Mouse (Mus musculus) forebrain, embryonic 14.5 days (tissue): ENCODE measurements at regions not wholly inside any gene's neighbourhood (a gene's known extent, or its start where the extent isn't known, plus 50 kb on each side); places are given as distances from the start of the nearest gene placed in this dataset.

Experiments used
- ATAC-seq: fragments of 200-750 bp; cut with Nextera tagmentation; 2 replicates; pipeline ENCODE4 v1.8.0; 2017; ENCODE audit warnings: mild to moderate bottlenecking, moderate library complexity
- DNase-seq: peaks from one replicate; pipeline ENCODE4 v3.0.0-alpha.2; 2015; ENCODE audit warnings: low spot score
- H3K27ac ChIP-seq: fragments of 300-500 bp; sonication (generic); 2 replicates; pipeline ENCODE4 v1.5.1; 2014; ENCODE audit warnings: low read depth, mild to moderate bottlenecking, control low read depth, low read length, moderate library complexity
- H3K27me3 ChIP-seq: fragments of 300-500 bp; sonication (generic); replicated peaks from 2 replicates; pipeline ENCODE4 v1.6.1; 2014; ENCODE audit warnings: low read length, control low read depth, mixed read lengths; ENCODE audit not compliant: control insufficient read depth, insufficient read depth
- H3K36me3 ChIP-seq: fragments of 300-500 bp; sonication (generic); 2 replicates; pipeline ENCODE4 v1.6.1; 2014; ENCODE audit warnings: low read length, control low read depth; ENCODE audit not compliant: control insufficient read depth, insufficient read depth
- H3K4me1 ChIP-seq: fragments of 300-500 bp; sonication (generic); 2 replicates; pipeline ENCODE4 v1.6.1; 2014; ENCODE audit warnings: antibody characterized with exemption, low read length, control low read depth; ENCODE audit not compliant: control insufficient read depth, insufficient read depth
- H3K4me2 ChIP-seq: fragments of 300-500 bp; sonication (generic); 2 replicates; pipeline ENCODE4 v1.6.1; 2014; ENCODE audit warnings: mild to moderate bottlenecking, control low read depth, low read length
- H3K4me3 ChIP-seq: fragments of 300-500 bp; sonication (generic); 2 replicates; pipeline ENCODE4 v1.5.1; 2014; ENCODE audit warnings: low read depth, low read length, control low read depth
- H3K9ac ChIP-seq: fragments of 300-500 bp; sonication (generic); 2 replicates; pipeline ENCODE4 v1.6.1; 2014; ENCODE audit warnings: mild to moderate bottlenecking, low read length, control low read depth, moderate library complexity
- H3K9me3 ChIP-seq: fragments of 300-500 bp; sonication (generic); replicated peaks from 2 replicates; pipeline ENCODE4 v1.6.1; 2016; ENCODE audit warnings: low read length, control low read depth, mixed read lengths; ENCODE audit not compliant: control insufficient read depth
- WGBS: fragments of 180-500 bp; shearing (Covaris S2); extraction: QIAGEN DNeasy Blood & Tissue Kit; methylation state at CpG from one replicate; pipeline ENCODE4 v1.1.7; 2014; 5-methylcytosine and 5-hydroxymethylcytosine counted together

DNA sequence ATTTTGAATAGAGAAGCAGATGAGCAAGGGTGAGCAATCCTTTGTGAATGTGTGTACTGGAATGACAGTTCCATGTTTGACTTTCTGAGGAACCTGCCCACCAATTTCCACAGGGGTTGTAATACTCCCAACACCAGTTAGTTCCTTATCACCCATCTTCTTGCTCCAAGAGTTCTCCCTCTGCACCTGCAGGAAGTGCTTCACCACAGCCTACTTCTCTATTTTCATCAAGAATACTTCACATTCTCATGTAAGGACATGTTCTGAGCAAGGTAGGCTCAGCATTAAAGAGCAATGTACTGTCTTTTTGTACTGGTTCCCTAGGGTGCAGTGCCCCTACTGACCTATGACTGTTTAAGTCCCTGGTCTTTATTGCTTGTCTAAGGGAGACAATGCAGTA, 362.9 kb upstream of the Negr1 start:
- DNase-seq = no peak
- H3K4me1 ChIP-seq = no peaks in the 10 kb centered on the region
- H3K36me3 ChIP-seq = no peaks in the 10 kb centered on the region
- no peak for ATAC-seq
- no peaks in the 10 kb centered on the region for H3K27me3 ChIP-seq
- no peak overlapping the region for H3K27ac ChIP-seq
- H3K4me3 ChIP-seq = no peak overlapping the region
- H3K4me2 ChIP-seq = no peak overlapping the region
- no peak overlapping the region for H3K9ac ChIP-seq
- no peaks in the 10 kb centered on the region for H3K9me3 ChIP-seq

- ATAC-seq (no peak), DNase-seq (no peak)
- no peak overlapping the region for H3K4me3 ChIP-seq
- no peaks in the 10 kb centered on the region for H3K27me3 ChIP-seq
- no peak overlapping the region for H3K4me2 ChIP-seq
- H3K36me3 ChIP-seq = no peaks in the 10 kb centered on the region
- H3K9me3 ChIP-seq = no peaks in the 10 kb centered on the region
- no peaks in the 10 kb centered on the region for H3K4me1 ChIP-seq
- H3K9ac ChIP-seq = no peak overlapping the region
- no peak overlapping the region for H3K27ac ChIP-seq
Measured at GRCm38 (mm10) chr3:156199749-156200467, 361.7 kb upstream of the Negr1 start.

GRCm38 (mm10) chr3:156205246-156205645, 356.3 kb upstream of the Negr1 start:
- DNase-seq = no peak
- H3K27me3 ChIP-seq = no peaks in the 10 kb centered on the region
- H3K4me1 ChIP-seq = no peaks in the 10 kb centered on the region
- no peaks in the 10 kb centered on the region for H3K36me3 ChIP-seq
- no peak overlapping the region for H3K4me3 ChIP-seq
- no peak overlapping the region for H3K4me2 ChIP-seq
- H3K27ac ChIP-seq = no peak overlapping the region
- H3K9me3 ChIP-seq = no peaks in the 10 kb centered on the region
- H3K9ac ChIP-seq = no peak overlapping the region
- no peak for ATAC-seq
- 94% methylated on average over 3 of the region's 3 CpGs for WGBS

DNA sequence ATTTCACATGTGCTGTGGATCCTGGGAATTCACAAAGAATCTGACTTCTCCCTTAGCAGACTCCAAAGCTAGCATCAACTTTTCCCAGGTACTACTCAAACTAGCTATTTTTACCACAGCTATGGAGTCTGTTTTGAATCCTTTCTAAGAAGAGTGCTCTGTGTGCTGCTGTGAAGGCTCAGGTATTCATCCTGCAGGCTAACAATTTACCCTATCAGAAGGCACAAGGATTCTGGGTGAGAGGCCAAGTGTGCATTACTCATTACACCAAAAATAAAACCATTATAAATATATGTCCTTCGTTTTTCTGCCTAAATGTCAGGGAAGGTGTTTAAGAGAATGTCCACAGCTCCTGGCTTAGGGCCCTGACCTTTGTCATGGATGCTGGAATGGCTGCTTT, 353.2 kb upstream of the Negr1 start:
- H3K36me3 ChIP-seq = no peaks in the 10 kb centered on the region
- H3K4me1 ChIP-seq = no peaks in the 10 kb centered on the region
- WGBS = 43% methylated on average over 1 of the region's 1 CpGs

DNA sequence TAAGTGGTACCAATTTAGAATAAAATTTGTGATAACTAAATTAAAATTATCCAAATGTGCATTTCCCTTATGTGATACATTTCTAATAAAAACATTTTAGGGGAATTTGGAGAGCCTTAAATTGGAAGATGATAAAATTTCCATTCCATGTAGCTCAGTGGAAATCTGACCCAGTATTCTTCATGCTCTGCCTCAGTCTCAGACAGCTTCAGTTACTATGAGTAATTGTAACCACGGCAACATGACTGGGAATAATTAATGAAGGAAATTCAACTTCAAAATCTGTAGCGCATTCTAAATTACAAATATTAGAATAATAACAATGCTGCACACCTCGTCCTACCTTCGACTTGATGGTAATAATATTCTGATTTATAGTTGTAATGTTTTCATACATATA, 350.8 kb upstream of the Negr1 start:
- Histone ChIP-seq H3K27ac (no peak overlapping the region), H3K27me3 (no peaks in the 10 kb centered on the region), H3K9me3 (no peaks in the 10 kb centered on the region), H3K4me1 (no peaks in the 10 kb centered on the region), H3K9ac (no peak overlapping the region), H3K4me2 (no peak overlapping the region), H3K4me3 (no peak overlapping the region), H3K36me3 (no peaks in the 10 kb centered on the region)
- 80% methylated on average over 4 of the region's 4 CpGs for WGBS
- ATAC-seq (no peak), DNase-seq (peak; percentile 41)

More for the DNA sequence above, 353.2 kb upstream of the Negr1 start:
- ATAC-seq = no peak
- H3K27me3 ChIP-seq = no peaks in the 10 kb centered on the region
- H3K27ac ChIP-seq = no peak overlapping the region
- no peak overlapping the region for H3K4me3 ChIP-seq
- no peak for DNase-seq
- H3K9me3 ChIP-seq = no peaks in the 10 kb centered on the region
- no peak overlapping the region for H3K9ac ChIP-seq
- no peak overlapping the region for H3K4me2 ChIP-seq

DNA sequence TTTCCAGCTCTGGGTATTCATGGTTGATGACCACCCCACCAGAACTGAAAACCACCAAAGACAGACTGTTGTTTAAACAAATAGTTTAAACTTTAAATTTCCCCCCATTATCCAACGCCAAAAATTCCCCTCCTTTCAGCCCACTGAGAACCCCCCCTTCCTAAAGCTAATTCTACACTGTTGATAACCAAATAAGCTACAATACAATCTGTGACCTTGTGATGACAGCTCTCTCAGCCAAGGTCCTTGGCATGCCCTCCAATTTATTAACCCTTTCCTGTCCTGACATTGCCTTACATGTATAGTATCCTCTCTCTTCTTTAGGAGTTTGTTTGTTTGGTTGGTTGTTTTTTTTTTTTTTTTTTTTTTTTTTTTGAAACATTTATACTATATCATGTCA, 346.8 kb upstream of the Negr1 start:
- WGBS = 33% methylated on average over 1 of the region's 1 CpGs
- no peaks in the 10 kb centered on the region for H3K27me3 ChIP-seq

DNA sequence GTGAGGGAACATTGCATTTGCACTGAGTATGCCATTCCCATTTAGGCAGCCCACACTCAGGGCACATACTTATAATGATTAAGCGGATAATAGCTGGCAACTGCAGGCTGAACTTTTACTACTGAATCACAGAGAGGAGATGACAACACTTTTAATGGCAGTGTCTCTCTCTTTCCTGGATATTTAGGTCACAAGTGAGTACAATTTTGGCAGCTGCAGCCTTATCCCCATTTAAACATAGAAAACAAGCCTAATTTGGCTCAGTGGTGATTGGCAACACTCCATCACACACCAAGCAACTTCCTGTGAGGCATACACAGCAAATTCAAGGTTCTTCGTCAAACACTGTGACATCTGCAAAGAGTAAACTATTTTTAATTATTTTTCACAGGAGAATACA, 329.5 kb upstream of the Negr1 start:
- H3K27ac ChIP-seq = no peak overlapping the region
- H3K36me3 ChIP-seq = no peaks in the 10 kb centered on the region
- H3K27me3 ChIP-seq = no peaks in the 10 kb centered on the region
- H3K4me3 ChIP-seq = no peak overlapping the region
- no peak overlapping the region for H3K4me2 ChIP-seq
- H3K9me3 ChIP-seq = no peaks in the 10 kb centered on the region
- ATAC-seq (no peak), DNase-seq (peak; percentile 13)
- 73% methylated on average over 2 of the region's 2 CpGs for WGBS
- no peaks in the 10 kb centered on the region for H3K4me1 ChIP-seq
- H3K9ac ChIP-seq = no peak overlapping the region

More for the DNA sequence above, 346.8 kb upstream of the Negr1 start:
- no peak overlapping the region for H3K4me3 ChIP-seq
- DNase-seq (no peak), ATAC-seq (no peak)
- no peaks in the 10 kb centered on the region for H3K9me3 ChIP-seq
- H3K4me1 ChIP-seq = no peaks in the 10 kb centered on the region
- H3K27ac ChIP-seq = no peak overlapping the region
- H3K4me2 ChIP-seq = no peak overlapping the region
- no peak overlapping the region for H3K9ac ChIP-seq
- no peaks in the 10 kb centered on the region for H3K36me3 ChIP-seq

- Histone ChIP-seq H3K9me3 (no peaks in the 10 kb centered on the region), H3K9ac (no peak overlapping the region), H3K4me2 (no peak overlapping the region), H3K4me1 (no peaks in the 10 kb centered on the region), H3K36me3 (no peaks in the 10 kb centered on the region), H3K27ac (no peak overlapping the region), H3K27me3 (no peaks in the 10 kb centered on the region), H3K4me3 (no peak overlapping the region)
- ATAC-seq = no peak
- DNase-seq = no peak
- WGBS = 93% methylated on average over 4 of the region's 4 CpGs
Measured at GRCm38 (mm10) chr3:156235955-156236354, 325.6 kb upstream of the Negr1 start.

DNA sequence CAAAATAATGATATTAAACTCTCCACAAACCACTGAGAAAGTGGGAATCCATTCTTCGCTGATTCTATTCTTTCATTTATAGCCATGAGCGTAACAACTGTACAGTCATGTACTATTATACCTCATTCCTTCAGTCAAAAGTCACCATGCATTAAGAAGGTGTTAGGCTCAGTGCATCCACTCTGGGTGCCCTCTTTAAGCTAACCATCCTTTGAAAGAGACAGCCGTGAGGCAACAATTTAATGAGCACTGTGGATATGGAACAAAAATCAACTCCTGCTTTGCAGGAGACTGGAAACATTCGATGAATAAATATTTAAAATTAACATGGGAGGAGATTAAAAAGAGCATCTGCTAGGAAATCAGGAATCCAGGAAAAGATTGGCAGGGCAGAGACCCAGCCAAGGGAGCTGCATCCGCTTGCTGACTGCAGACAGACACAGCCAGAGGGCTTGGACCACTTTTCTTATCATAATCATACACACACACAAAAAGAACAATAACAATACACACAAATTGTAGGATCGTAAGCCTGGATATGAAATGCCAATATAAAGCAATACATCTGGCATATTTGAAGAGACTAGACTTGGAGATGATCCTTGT, 309.2 kb upstream of the Negr1 start:
- no peaks in the 10 kb centered on the region for H3K4me1 ChIP-seq
- H3K36me3 ChIP-seq = no peaks in the 10 kb centered on the region
- peak; percentile 5 for DNase-seq
- no peak overlapping the region for H3K9ac ChIP-seq
- peak; percentile 61 for ATAC-seq
- no peaks in the 10 kb centered on the region for H3K9me3 ChIP-seq
- WGBS = 75% methylated on average over 6 of the region's 6 CpGs
- no peaks in the 10 kb centered on the region for H3K27me3 ChIP-seq
- no peak overlapping the region for H3K27ac ChIP-seq
- H3K4me3 ChIP-seq = no peak overlapping the region
- H3K4me2 ChIP-seq = no peak overlapping the region
